Mouse (Mus musculus) liver, postnatal 0 days (tissue): ENCODE results near the gene Cdrt4.

Experiments
- CTCF ChIP-seq: sonication (generic); IDR thresholded peaks from 2 replicates; pipeline ENCODE4 v1.5.1; 2016; ENCODE audit warnings: antibody characterized with exemption, low read depth
- EP300 ChIP-seq: IDR thresholded peaks from 2 replicates; pipeline ENCODE4 v1.6.1; 2016; ENCODE audit warnings: antibody characterized with exemption, low read depth, mild to moderate bottlenecking

DNA sequence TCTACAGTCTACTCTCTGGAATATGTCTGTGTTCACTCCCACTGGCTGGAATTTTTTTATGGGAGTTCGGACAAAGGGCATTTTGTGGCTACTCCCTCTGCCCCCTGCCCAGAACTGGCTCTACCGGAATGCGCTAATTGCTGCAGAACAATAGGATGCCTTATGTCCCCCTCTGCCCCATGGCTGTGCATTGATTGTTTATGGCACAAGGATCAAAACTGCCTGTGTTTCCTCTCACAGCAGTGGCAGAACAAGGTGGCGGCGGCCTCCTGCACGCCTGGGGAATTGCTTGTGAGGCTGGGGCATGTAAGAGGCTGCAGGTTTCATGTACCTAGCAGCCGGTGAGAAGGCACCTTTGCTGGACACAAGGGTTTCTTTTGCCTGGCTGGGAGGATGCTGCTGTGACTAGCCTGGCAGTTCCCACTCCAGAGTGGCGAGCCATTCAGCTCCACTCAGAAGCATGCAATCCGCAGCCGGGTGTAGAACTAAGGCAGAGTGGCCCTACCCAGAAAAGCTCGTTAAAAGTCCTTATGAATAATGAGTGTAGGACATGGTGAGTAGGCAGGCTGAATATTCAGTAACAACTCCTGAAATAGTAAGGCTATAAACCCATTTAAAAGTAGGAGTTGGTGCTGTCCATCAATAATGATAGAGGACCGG, 89.1 kb downstream of the Cdrt4 start:
- TF ChIP-seq CTCF (no peak), EP300 (no peak)
